Mouse (Mus musculus) testis, adult 2 months (tissue): ENCODE measurements around the gene 3110082I17Rik. TPM values are rescaled to one million over a fixed set of nuclear protein-coding genes. Genes with fewer than 3 reads are reported as not detected.

ENCODE experiments used
- H3K27ac ChIP-seq: fragments of 200-500 bp; 2 replicates; pipeline ENCODE4 v1.5.1; 2012; ENCODE audit warnings: low read depth, low read length; ENCODE audit not compliant: control insufficient read depth, insufficient read depth
- H3K27me3 ChIP-seq: fragments of 200-500 bp; 2 replicates; pipeline ENCODE4 v1.6.1; 2012; ENCODE audit warnings: mild to moderate bottlenecking, low read length, moderate library complexity; ENCODE audit not compliant: control insufficient read depth, insufficient read depth
- H3K36me3 ChIP-seq: fragments of 200-500 bp; 2 replicates; pipeline ENCODE4 v1.6.1; 2012; ENCODE audit warnings: mild to moderate bottlenecking, low read length; ENCODE audit not compliant: control insufficient read depth, insufficient read depth
- H3K4me1 ChIP-seq: fragments of 200-500 bp; 2 replicates; pipeline ENCODE4 v1.6.1; 2012; ENCODE audit warnings: low read length; ENCODE audit not compliant: control insufficient read depth, insufficient read depth
- H3K4me3 ChIP-seq: fragments of 200-500 bp; 2 replicates; pipeline ENCODE4 v1.5.1; 2012; ENCODE audit warnings: low read depth, mild to moderate bottlenecking, low read length, moderate library complexity, mixed read lengths; ENCODE audit not compliant: control insufficient read depth
- CTCF ChIP-seq: fragments of 200-500 bp; IDR thresholded peaks from 2 replicates; pipeline ENCODE4 v1.5.1; 2012; ENCODE audit warnings: low read depth, mild to moderate bottlenecking, inconsistent platforms, low read length, moderate library complexity; ENCODE audit not compliant: control insufficient read depth, insufficient read depth, insufficient replicate concordance
- POLR2A ChIP-seq: fragments of 200-500 bp; IDR thresholded peaks from 2 replicates; pipeline ENCODE4 v1.6.1; 2012; ENCODE audit warnings: low read depth, mild to moderate bottlenecking, inconsistent platforms, low read length, moderate library complexity; ENCODE audit not compliant: control insufficient read depth
- polyA plus RNA-seq: library from polyadenylated mRNA; depleted of rRNA; stranded (reverse); fragments of >200 nt; gene quantifications from 2 replicates; pipeline ENCODE4 v1.2.3, GENCODE M21; 2012

The 3110082I17Rik gene
- polyA plus RNA-seq, 1 experiment: 14.9 TPM

- H3K36me3 ChIP-seq: no peaks in the 10 kb centered on the region
- no peak overlapping the region for H3K27ac ChIP-seq
- no peaks in the 10 kb centered on the region for H3K4me1 ChIP-seq
- H3K4me3 ChIP-seq: no peak overlapping the region
- TF ChIP-seq POLR2A: no peak
- TF ChIP-seq CTCF: no peak
- no peaks in the 10 kb centered on the region for H3K27me3 ChIP-seq
Observed at GRCm38 (mm10) chr5:139453031-139453430, 7.3 kb downstream of the 3110082I17Rik start.

GRCm38 (mm10) chr5:139449926-139450325, 10.4 kb downstream of the 3110082I17Rik start:
- Histone ChIP-seq H3K4me1 (peaks cover 4% of the 10 kb centered on the region), H3K36me3 (no peaks in the 10 kb centered on the region), H3K4me3 (no peak overlapping the region), H3K27me3 (no peaks in the 10 kb centered on the region), H3K27ac (no peak overlapping the region)
- TF ChIP-seq POLR2A (no peak), CTCF (no peak)

- TF ChIP-seq CTCF (no peak), POLR2A (no peak)
- Histone ChIP-seq H3K4me3 (no peak overlapping the region), H3K27me3 (no peaks in the 10 kb centered on the region)
Observed at GRCm38 (mm10) chr5:139449161-139449791, 11.1 kb downstream of the 3110082I17Rik start.

GRCm38 (mm10) chr5:139448025-139448424, 12.3 kb downstream of the 3110082I17Rik start:
- Histone ChIP-seq H3K4me1 (peaks cover 4% of the 10 kb centered on the region), H3K36me3 (no peaks in the 10 kb centered on the region), H3K4me3 (no peak overlapping the region), H3K27ac (no peak overlapping the region), H3K27me3 (no peaks in the 10 kb centered on the region)
- TF ChIP-seq POLR2A: no peak
- TF ChIP-seq CTCF: no peak

More at GRCm38 (mm10) chr5:139449161-139449791, 11.1 kb downstream of the 3110082I17Rik start:
- H3K36me3 ChIP-seq: no peaks in the 10 kb centered on the region
- peaks cover 4% of the 10 kb centered on the region for H3K4me1 ChIP-seq
- H3K27ac ChIP-seq: no peak overlapping the region

- H3K36me3 ChIP-seq: no peaks in the 10 kb centered on the region
- peak; percentile 25; the same call in 1 of the 2 replicates for TF ChIP-seq CTCF
- TF ChIP-seq POLR2A: no peak
- H3K4me3 ChIP-seq: no peak overlapping the region
- no peaks in the 10 kb centered on the region for H3K27me3 ChIP-seq
- no peak overlapping the region for H3K27ac ChIP-seq
- peaks cover 4% of the 10 kb centered on the region for H3K4me1 ChIP-seq
Observed at GRCm38 (mm10) chr5:139445258-139445657, 15.1 kb downstream of the 3110082I17Rik start.

- TF ChIP-seq CTCF (no peak), POLR2A (no peak)
- no peaks in the 10 kb centered on the region for H3K27me3 ChIP-seq
- H3K4me3 ChIP-seq: no peak overlapping the region
- H3K36me3 ChIP-seq: no peaks in the 10 kb centered on the region
- H3K27ac ChIP-seq: no peak overlapping the region
- H3K4me1 ChIP-seq: peaks cover 9% of the 10 kb centered on the region
Observed at GRCm38 (mm10) chr5:139442962-139443361, 17.4 kb downstream of the 3110082I17Rik start.

GRCm38 (mm10) chr5:139442428-139442827, 17.9 kb downstream of the 3110082I17Rik start:
- no peaks in the 10 kb centered on the region for H3K27me3 ChIP-seq
- no peaks in the 10 kb centered on the region for H3K36me3 ChIP-seq
- TF ChIP-seq POLR2A: no peak
- no peak for TF ChIP-seq CTCF
- H3K4me3 ChIP-seq: no peak overlapping the region
- peaks cover 12% of the 10 kb centered on the region for H3K4me1 ChIP-seq
- no peak overlapping the region for H3K27ac ChIP-seq
